Comparison of ENCODE assay signal across 15 mouse cellular contexts in genomic region chr13:56110694-56111531, GRCm38 (mm10). TPM values are rescaled to one million over a fixed set of nuclear protein-coding genes. Genes with fewer than 3 reads are reported as not detected.
A peak's percentile ranks its signal among the peaks of the same experiment; 100 is the strongest.
DNase-seq lines count a peak whose midpoint lies in the region; ATAC-seq and TF ChIP-seq lines count a peak whose summit lies in the region.
"Had no signal": no experiment of that assay in that cellular context is flagged by ENCODE, and none has a peak within 500 bp of the region (broad histone marks: within the 10 kb centered on the region; RNA-seq: fewer than 3 reads in every experiment).

No protein-coding gene starts in this region.

- TF ChIP-seq POLR2A in embryonic fibroblast, embryonic 13.5 days (IDR thresholded peaks at IDR 0.05; ENCODE audit: low read depth, low read length), result no peak
- TF ChIP-seq POLR2A in small intestine, adult 2 months (IDR thresholded peaks at IDR 0.05; ENCODE audit: low read depth, low read length), result no peak

- peak overlapping the region; percentile 29 for H3K4me3 ChIP-seq in gastrocnemius, adult 2 months
- H3K4me3 ChIP-seq in kidney, embryonic 15.5 days (replicated peaks), result no peak overlapping the region
- H3K4me3 ChIP-seq in embryonic fibroblast, embryonic 13.5 days (ENCODE audit: insufficient read depth, low read length), result no peak overlapping the region
- H3K4me3 ChIP-seq in small intestine, adult 2 months (ENCODE audit: low read depth, low read length), result no peak overlapping the region
- H3K4me3 ChIP-seq: forebrain, embryonic 13.5 days; liver, embryonic 13.5 days had no signal

- peak overlapping the region; percentile 65 for H3K27ac ChIP-seq in gastrocnemius, adult 2 months
- peak overlapping the region; percentile 73; the same call in 1 of the 2 replicates for H3K27ac ChIP-seq in kidney, embryonic 15.5 days
- 0 out of 2 replicates have a peak overlapping the region, but pooled peaks have one; percentile 9 for H3K27ac ChIP-seq in embryonic fibroblast, embryonic 13.5 days (ENCODE audit: insufficient read depth, low read length)
- H3K27ac ChIP-seq in small intestine, adult 2 months (ENCODE audit: insufficient read depth, low read depth, low read length), result peak overlapping the region; percentile 52
- H3K27ac ChIP-seq: forebrain, embryonic 13.5 days; liver, embryonic 13.5 days had no signal

- no peak for ATAC-seq in kidney, embryonic 15.5 days (replicated peaks; ENCODE audit: low FRiP score)
- ATAC-seq: forebrain, embryonic 13.5 days had no signal

- intact Hi-C loops in gastrocnemius, adult 2 months (cut with DNase I), result no loop called here

- no peak for DNase-seq in gastrocnemius, adult 2 months
- DNase-seq in gastrocnemius, postnatal 25 days, result no peak
- no peak for DNase-seq in kidney, adult 11 months
- no peak for DNase-seq in adrenal gland, adult 2 months
- DNase-seq in thymus, postnatal 25 days, result no peak
- DNase-seq: adrenal gland, adult 8-10 months; cerebellum, adult 9-11 months; kidney, adult 2 months; liver, embryonic 13.5 days; lung, postnatal 10 days had no signal

- 55% methylated on average over 19 of the region's 19 CpGs for whole genome bisulfite sequencing in kidney, embryonic 15.5 days
- 84% methylated on average over 19 of the region's 19 CpGs for WGBS in small intestine, adult 2 months

- H3K9ac ChIP-seq in kidney, embryonic 15.5 days, result no peak overlapping the region
- H3K9ac ChIP-seq: forebrain, embryonic 13.5 days; liver, embryonic 13.5 days had no signal

- peaks cover 24% of the 10 kb centered on the region; the same call in 1 of the 2 replicates for H3K36me3 ChIP-seq in kidney, embryonic 15.5 days
- H3K36me3 ChIP-seq in small intestine, adult 2 months (ENCODE audit: control insufficient read depth, insufficient read depth, low read length), result peaks cover 3% of the 10 kb centered on the region

- no peak overlapping the region for H3K4me2 ChIP-seq in kidney, embryonic 15.5 days
- H3K4me2 ChIP-seq: forebrain, embryonic 13.5 days; liver, embryonic 13.5 days had no signal

- H3K4me1 ChIP-seq in kidney, embryonic 15.5 days, result peaks cover 89% of the 10 kb centered on the region
- peaks cover 25% of the 10 kb centered on the region for H3K4me1 ChIP-seq in embryonic fibroblast, embryonic 13.5 days (ENCODE audit: control insufficient read depth, insufficient read depth, low read length)
- peaks cover 40% of the 10 kb centered on the region for H3K4me1 ChIP-seq in small intestine, adult 2 months (ENCODE audit: control insufficient read depth, insufficient read depth, insufficient read length, low read length)

- TF ChIP-seq CTCF in gastrocnemius, adult 2 months (IDR thresholded peaks at IDR 0.05), result no peak
- TF ChIP-seq CTCF in embryonic fibroblast, embryonic 13.5 days (IDR thresholded peaks at IDR 0.05; ENCODE audit: borderline replicate concordance, insufficient read depth, low read length), result no peak
- no peak for TF ChIP-seq CTCF in small intestine, adult 2 months (IDR thresholded peaks at IDR 0.05; ENCODE audit: extremely low read depth, insufficient read length, insufficient replicate concordance, low read depth, low read length)

- no peaks in the 10 kb centered on the region for H3K27me3 ChIP-seq in kidney, embryonic 15.5 days
- H3K27me3 ChIP-seq in small intestine, adult 2 months (ENCODE audit: control insufficient read depth, insufficient read depth, low read length), result no peaks in the 10 kb centered on the region
- H3K27me3 ChIP-seq: CH12.LX; forebrain, embryonic 13.5 days; liver, embryonic 13.5 days had no signal

- H3K9me3 ChIP-seq in kidney, embryonic 15.5 days (replicated peaks), result no peaks in the 10 kb centered on the region
- H3K9me3 ChIP-seq: forebrain, embryonic 13.5 days; liver, embryonic 13.5 days had no signal

RNA-seq across cellular contexts. Expression of gene H2afy, which starts 25.2 kb away (rescaled TPM):
- total RNA-seq in gastrocnemius, adult 2 months (2021), result 10 to 100 TPM; 64.1 to 69.2 TPM
- total RNA-seq in gastrocnemius, postnatal 25 days (2021), result 10 to 100 TPM; 61.8 to 62.6 TPM
- 395 and 406 TPM in 2 replicates for polyA plus RNA-seq in kidney, embryonic 15.5 days (2015; fragmentation: Nextera tagmentation; extraction: Ambion mirVana)
- 88.5 and 92.1 TPM in 2 replicates for polyA plus RNA-seq in embryonic fibroblast, embryonic 13.5 days (2011; ENCODE audit: insufficient read length, low read depth, missing spikeins)
- 59.8 and 93.3 TPM in 2 replicates for polyA plus RNA-seq in small intestine, adult 2 months (2012; rRNA removed)
- total RNA-seq in adrenal gland, adult 2 months (2021), result 100 to 1,000 TPM; 123 to 138 TPM
- polyA plus RNA-seq in adrenal gland, adult 2 months (2012; rRNA removed), result 127 and 140 TPM in 2 replicates

Comparison
In these comparisons a context has a peak if more than half of its experiments do, and no peak if none do; other contexts are left out.
1. H3K27ac ChIP-seq: peak in every context shown above with its lines; median percentile 73 in kidney, embryonic 15.5 days; 65 in gastrocnemius, adult 2 months; 52 in small intestine, adult 2 months; 9 in embryonic fibroblast, embryonic 13.5 days.